Mouse (Mus musculus) cerebellum, adult 9-10 months (tissue): Measurements from ENCODE around the gene Krt71.
"Not testable (repeated sequence)": the region's sequence is repeated elsewhere in the genome, so short reads cannot be mapped to it uniquely, and the experiment has no call there.

Experiments
- DNase-seq: peaks from one replicate; pipeline ENCODE4 v3.0.0; 2022

Krt71 gene

GRCm38 (mm10) chr15:101742711-101743110 is at the start of gene Krt71:
Gene Krt71, minus strand, starts transcription at chr15:101743109.
- DNase-seq, result peak; percentile 70

- no peak for DNase-seq
These were observed 48.0 kb upstream of the Krt71 start for GRCm38 (mm10) chr15:101790867-101791266.

- no peak for DNase-seq
These were observed 43.5 kb upstream of the Krt71 start, which contains the start of gene Krt72 for GRCm38 (mm10) chr15:101786360-101786759. Gene Krt72, minus strand, starts transcription at chr15:101786460.

- DNase-seq, result no peak
These were observed 30.5 kb upstream of the Krt71 start for GRCm38 (mm10) chr15:101773420-101773819.

- DNase-seq, result peak; percentile 82
These were observed 29.8 kb upstream of the Krt71 start for GRCm38 (mm10) chr15:101772711-101773081.

GRCm38 (mm10) chr15:101772080-101772710 is 29.3 kb upstream of the Krt71 start:
- DNase-seq, result no peak

- DNase-seq, result no peak
These were observed 27.3 kb upstream of the Krt71 start for GRCm38 (mm10) chr15:101770226-101770625.

- DNase-seq, result no peak
These were observed 5.1 kb downstream of the Krt71 start for GRCm38 (mm10) chr15:101737786-101738185.

GRCm38 (mm10) chr15:101730653-101731052 is 12.3 kb downstream of the Krt71 start:
- no peak for DNase-seq

GRCm38 (mm10) chr15:101724686-101725085 is 18.2 kb downstream of the Krt71 start:
- DNase-seq, result no peak

GRCm38 (mm10) chr15:101715831-101716230 is 27.1 kb downstream of the Krt71 start:
- no peak for DNase-seq

- DNase-seq, result no peak
These were observed 28.6 kb downstream of the Krt71 start for GRCm38 (mm10) chr15:101714356-101714755.

GRCm38 (mm10) chr15:101713731-101714130 is 29.2 kb downstream of the Krt71 start:
- DNase-seq, result no peak

GRCm38 (mm10) chr15:101712720-101713119 is 30.2 kb downstream of the Krt71 start, which contains the start of gene Krt5:
Gene Krt5, minus strand, starts transcription at chr15:101712898.
- DNase-seq, result no peak

GRCm38 (mm10) chr15:101708683-101709082 is 34.2 kb downstream of the Krt71 start:
- peak; percentile 5 for DNase-seq

GRCm38 (mm10) chr15:101707454-101707853 is 35.5 kb downstream of the Krt71 start:
- DNase-seq, result no peak

GRCm38 (mm10) chr15:101704066-101704465 is 38.8 kb downstream of the Krt71 start:
- no peak for DNase-seq

GRCm38 (mm10) chr15:101702380-101702779 is 40.5 kb downstream of the Krt71 start:
- no peak for DNase-seq

GRCm38 (mm10) chr15:101699866-101700265 is 43.0 kb downstream of the Krt71 start:
- no peak for DNase-seq

- DNase-seq, result no peak
These were observed 43.7 kb downstream of the Krt71 start for GRCm38 (mm10) chr15:101699192-101699591.

- no peak for DNase-seq
These were observed 45.4 kb downstream of the Krt71 start for GRCm38 (mm10) chr15:101697326-101698188.

- DNase-seq, result no peak
These were observed 48.7 kb downstream of the Krt71 start, which contains the start of gene Krt6a for GRCm38 (mm10) chr15:101694207-101694606. Gene Krt6a, minus strand, starts transcription at chr15:101694307.

- DNase-seq, result not testable (repeated sequence)
These were observed 52.4 kb downstream of the Krt71 start for GRCm38 (mm10) chr15:101690460-101690859.

- no peak for DNase-seq
These were observed 54.7 kb downstream of the Krt71 start for GRCm38 (mm10) chr15:101688161-101688560.
